Mouse (Mus musculus) kidney, postnatal 14 days (tissue): ENCODE measurements around the gene Rnf128.

Source experiments
- DNase-seq: peaks from one replicate; pipeline ENCODE4 v3.0.0; 2022; ENCODE audit warnings: mixed read lengths

The Rnf128 gene

DNA sequence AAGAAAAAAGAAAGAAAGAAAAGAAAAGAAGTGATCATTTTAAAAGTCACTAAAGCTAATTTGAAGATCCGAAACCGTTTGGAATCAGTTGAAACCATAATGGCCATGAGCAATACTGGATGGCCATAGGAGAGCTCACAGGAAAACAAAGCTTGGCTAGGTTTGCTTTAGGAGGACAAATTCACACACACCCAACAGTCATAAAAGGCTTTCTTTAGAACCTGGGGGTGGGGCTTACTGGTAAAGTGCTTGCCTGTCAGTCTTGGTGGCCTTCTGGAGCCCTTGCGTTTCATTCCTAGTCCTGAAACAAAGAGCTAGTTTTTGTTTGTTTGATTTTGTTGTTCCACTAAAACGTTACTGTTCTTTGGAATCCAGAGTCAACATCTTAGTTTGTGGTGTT is 71.6 kb downstream of the Rnf128 start:
- no peak for DNase-seq

DNA sequence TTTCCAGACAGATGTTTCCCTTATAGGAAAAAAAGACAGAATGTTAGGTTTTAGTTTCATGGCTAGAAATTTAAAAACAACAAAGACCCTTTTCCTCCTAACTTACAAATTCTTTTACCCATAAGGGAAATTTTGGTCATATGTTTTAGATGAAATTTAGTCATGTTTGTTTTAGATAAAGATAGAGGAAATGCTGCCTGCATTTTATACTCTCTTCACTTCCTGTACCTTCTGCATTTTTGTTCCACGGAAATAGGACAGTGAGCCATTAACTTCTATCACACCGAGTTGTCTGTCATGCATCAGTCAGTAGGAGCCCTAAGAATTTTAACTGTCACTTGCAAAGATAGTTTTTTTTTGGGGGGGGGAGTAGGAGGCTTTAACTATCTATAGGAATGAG is 76.6 kb downstream of the Rnf128 start:
- DNase-seq: no peak

DNA sequence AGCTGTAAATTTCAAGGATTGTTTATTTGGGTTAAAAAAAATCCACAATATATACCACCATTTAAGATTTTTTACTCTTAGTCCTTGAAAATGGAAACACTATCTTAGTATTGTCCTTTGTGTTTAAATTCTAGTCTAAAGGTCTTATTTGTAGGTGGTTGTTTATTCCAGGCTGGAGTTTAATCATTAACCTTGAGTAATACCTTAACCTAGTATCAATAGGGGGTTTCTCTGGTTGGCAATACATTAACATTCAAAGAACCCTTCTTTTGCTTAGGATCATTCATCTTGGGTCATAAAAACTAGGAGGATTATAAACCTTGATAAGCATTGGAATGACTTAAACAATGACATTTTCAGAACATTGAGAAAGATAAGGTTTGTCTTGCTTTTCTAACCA is 77.3 kb downstream of the Rnf128 start:
- DNase-seq: no peak

DNA sequence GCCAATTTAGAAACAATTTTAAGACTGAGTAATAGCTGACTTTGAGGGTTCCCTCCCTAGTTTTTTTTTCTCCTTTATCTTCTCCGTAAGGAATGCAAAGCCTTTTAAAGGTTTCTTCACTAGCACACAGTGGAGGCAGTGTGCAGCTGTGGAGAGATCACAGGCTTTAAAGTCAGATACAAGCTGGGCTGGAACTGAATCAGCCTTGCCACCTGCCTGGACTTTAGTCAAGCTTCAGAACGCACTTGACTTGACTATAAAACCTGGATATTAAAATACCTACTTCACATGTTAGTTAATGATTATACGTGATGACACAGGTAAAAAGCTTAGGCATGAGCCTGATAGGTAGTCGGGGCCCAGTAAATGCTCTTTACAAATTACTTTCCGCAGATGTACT is 89.1 kb downstream of the Rnf128 start:
- peak; percentile 17 for DNase-seq

DNA sequence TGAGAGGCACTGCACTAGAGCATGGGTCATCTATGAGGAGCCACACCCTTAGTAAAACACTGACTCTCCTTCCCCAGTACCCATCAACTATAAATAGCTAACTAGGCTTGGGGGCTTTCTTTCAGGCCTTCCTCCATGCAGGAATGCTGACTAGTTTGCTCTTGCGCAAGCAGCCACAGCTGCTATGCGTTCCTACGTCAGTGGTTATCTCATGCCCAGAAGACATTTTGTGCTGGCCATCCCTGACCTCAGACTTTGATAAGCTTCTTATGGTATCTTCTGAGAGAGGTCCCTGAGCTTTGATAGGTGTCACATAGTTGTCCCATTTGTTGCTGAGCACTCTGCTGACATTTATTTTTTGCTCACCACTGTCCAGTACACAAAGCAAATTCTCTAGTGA is 90.2 kb downstream of the Rnf128 start:
- DNase-seq: no peak

DNA sequence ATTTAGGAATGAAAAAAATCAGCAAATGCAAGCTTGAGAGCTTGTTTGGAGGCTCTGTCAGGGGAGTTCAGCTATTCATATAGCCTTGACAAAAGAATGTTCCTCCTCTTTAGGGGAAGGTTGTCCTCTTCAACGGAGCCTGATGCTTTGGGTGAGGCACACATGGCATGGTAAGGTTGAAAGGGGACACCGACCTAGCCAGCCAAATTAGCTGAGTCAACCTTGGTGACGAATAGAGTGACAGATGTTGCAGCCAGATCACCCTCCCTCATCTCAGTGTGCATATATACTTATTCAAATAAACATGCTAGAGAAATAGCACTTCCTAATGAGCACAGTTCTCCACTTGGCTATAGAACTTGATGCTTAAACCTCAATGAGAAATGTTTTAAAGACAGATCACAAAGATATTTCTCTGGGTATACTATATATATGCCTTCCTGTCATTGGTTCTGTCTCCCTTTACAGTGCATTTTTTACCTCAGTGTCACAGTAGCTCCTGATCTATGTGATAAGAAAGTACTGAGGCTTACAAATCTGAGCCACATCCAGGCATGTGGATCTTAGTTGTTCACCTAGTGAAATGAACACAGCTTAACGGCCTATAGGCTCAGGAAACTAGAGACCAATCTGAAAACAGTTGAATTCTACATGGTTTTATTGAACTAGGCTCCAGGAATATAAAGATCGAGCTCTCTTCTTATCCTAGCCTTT is 91.4 kb downstream of the Rnf128 start:
- DNase-seq: no peak

DNA sequence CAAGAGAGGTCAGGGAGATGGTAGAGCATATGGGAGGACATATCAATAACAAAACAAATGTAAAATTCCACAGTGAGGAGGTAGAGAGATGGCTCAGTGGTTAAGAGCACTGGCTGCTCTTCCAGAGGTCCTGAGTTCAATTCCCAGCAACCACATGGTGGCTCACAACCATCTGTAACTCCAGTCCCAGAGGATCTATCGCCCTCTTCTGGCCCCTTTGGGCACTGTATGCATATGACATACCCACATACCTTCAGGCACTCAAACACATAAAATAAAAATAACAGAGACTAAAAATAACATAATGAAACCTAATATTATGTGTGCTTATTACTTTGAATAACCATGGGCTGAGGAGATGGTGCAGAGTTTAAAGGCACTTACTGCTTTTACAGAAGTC is 99.0 kb downstream of the Rnf128 start:
- no peak for DNase-seq

DNA sequence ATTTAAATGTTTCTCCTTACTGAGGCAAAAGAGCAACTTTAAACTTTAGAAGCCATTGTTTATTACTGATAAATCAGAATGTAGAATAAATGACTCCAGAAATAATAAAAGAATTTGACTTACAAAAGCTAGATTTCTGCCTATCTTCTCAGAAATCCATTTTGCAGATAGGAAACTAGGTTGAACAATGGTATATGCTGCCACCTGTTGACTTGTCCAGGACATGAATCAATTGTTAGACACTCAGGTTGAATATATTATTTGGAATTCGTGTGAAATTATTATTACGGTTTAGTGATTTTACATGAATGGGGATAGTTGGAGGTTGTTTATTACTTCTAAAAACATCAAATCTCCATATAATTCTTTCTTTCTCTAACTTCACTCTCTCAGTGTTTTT is 102.7 kb downstream of the Rnf128 start:
- DNase-seq: no peak

DNA sequence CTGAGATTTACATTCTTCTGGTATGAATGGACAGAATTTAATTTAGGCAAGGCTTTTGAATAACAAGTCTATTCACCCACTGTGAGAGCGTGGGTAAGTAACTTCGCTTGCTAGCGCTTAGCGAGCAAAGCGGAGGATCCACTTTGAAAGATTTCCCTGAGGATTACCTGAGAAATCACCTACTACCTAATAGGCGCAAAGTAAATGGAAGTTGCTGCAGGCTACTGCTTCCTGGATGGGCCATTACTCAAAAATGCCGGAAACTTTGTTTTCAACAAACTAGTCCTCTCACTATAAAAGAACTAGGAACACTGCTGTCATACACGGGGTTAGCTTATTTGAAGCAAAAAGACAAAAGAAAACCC is 121.3 kb downstream of the Rnf128 start:
- no peak for DNase-seq

DNA sequence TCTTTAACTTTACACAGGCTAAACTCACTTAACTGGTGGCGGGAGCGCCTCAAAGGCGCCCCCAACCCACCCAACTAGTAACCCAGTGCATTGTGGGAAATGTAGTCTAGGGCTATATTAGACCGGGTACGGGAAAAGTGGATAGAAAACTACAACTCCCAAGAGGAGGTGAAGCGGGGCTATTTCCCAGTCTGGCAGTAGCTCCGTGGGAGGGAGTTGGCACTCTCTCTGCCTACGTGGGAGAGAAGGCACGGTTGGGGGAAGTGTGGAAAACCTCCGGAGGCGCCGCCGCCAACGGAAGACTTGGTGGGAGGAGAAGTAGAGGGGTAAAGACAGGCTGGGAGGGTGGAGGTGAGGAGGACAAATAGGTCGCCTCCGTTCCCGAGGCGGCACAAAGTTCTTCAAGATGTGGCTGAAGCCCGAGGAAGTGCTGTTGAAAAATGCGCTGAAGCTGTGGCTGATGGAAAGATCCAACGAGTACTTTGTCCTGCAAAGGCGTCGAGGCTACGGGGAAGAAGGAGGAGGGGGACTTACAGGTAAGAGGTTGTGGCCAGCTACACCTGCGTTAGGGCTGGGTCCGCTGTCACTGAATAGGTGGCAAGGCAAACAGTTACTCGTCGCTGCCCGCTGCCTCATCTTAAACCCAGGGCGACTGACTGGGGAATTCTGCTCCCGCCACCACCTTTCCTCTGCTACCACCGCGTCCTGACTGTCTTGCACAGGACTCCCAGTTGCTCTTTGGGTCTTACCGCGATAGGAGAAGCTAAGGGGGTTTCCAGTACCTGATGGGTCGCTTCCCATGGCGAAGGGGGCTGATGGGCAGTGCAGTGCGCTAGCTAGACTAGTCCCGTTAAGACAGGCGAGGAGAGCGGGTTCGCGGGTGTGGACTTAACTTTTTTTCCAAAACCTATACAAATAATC is 121.9 kb downstream of the Rnf128 start, which contains the start of gene Tbc1d8b:
TSS of gene Tbc1d8b (plus strand) at position 222 of the 921 bp plus-strand sequence.
- peak; percentile 88 for DNase-seq

DNA sequence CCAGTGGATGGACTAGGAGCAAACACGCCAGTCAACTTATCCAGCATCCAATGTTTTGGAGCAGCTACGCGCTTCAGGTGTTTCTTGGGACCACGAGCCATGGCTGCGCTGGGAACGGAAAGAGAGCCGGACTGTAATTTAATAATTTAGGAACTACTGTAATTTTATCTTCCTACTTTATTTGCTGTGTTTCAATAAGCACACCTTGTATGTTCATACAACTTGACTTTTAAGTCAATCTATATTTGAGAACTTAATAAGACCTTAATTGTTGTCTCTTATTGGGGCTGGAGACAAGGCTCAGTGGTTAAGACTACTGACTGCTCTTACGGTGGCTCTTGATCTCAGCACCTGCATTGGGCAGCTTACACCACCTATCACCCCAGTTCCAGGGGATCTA is 151.3 kb downstream of the Rnf128 start, which contains the start of gene Gm15013:
TSS of gene Gm15013 (minus strand) at position 101 of the 400 bp plus-strand sequence.
- no peak for DNase-seq

DNA sequence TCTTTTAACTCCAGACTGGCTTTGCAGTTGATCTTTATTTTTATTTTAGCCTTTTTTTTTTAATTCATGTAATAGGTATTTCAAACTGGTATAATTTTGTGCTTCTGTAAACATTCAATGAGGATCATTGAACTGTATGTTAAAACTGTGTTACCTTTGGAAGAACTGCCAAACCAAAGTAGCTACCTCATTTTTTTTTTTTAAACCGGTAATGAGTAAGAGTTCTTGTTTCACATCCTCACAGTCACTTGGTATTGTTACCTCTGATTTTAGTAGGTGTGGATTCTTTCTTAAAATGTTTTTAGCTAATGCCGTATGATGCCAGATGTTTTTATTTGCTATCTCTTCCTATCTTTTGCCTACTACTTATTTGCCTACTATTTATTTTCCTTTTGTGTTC is 159.2 kb downstream of the Rnf128 start:
- DNase-seq: no peak
